Mouse (Mus musculus) v-Abl transformed pro-B cells (cell line): ENCODE results near the gene Grid1.

ENCODE experiments used
- in situ Hi-C, 2 experiments: fragments of 400-800 bp; cut with MboI; formaldehyde crosslinking; loops; one replicate each; pipeline ENCODE4 v1.15.1; 2025; ENCODE audit not compliant: unreplicated experiment in 2 of 2

Grid1 gene

GRCm38 (mm10) chr14:35176021-35176420 is 356.1 kb downstream of the Grid1 start:
- in situ Hi-C loops = no loop called here

GRCm38 (mm10) chr14:35179076-35179475 is 359.2 kb downstream of the Grid1 start:
- in situ Hi-C loops = no loop called here

DNA sequence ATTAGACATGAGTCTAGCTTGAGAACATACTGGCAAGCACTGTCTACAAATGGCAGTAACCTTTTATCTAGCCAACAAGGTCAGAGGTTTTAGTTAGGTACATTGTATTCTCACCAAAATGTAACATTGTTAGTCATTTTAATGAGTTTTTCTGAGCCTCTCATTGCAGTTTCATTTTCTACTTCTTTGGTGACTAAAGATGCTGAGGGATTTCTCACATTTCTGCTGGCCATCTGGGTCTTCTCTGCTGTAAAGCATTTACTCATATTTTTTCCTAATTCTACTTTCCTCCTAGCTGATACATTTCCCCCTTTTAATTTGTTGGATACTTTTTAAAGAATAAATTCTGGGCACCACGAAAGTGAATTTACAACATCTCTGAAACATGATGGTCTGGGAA is 365.5 kb downstream of the Grid1 start:
- in situ Hi-C loops = no loop called here

DNA sequence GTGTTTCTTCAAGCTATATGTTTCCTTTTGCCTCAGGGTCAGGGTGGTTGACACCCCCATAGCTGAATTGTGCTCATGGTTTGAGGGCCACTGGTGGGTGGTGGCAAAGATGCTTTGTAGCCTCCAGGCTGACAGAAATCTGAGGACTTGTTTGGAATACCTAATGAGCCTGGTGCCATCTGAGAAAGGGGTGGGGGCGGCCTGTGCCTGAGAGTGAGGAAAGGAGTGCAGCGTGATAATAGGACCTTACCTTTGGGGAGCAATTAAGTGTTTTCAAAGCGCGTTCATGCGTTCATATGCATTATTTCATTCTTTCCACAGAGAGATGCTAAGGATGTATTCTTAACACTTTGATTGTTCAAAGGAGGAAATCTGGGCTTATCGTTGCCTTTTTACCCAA is 372.3 kb downstream of the Grid1 start:
- in situ Hi-C loops = no loop called here

- in situ Hi-C loops = no loop called here
Measured at GRCm38 (mm10) chr14:35197371-35197770, 377.5 kb downstream of the Grid1 start.

DNA sequence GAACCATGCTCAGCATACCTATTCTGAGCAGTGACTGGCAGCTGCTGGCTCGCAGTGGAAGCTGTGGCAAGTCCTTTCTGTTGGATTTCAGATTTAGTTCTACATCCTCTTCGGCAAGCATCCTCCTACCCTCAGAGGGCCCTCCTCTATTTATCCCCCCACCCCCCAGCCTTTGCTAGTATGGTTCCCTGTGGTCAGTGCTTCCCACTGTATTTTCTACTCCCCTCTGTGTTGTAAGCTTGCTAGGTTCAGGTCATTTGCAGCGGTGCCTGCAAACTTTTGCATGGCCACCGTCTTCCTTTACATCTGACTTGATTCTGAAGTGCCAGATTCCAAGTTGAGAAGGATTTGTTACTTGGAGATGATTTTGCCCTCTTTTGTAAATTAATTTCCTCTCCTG is 378.5 kb downstream of the Grid1 start:
- in situ Hi-C loops = no loop called here

DNA sequence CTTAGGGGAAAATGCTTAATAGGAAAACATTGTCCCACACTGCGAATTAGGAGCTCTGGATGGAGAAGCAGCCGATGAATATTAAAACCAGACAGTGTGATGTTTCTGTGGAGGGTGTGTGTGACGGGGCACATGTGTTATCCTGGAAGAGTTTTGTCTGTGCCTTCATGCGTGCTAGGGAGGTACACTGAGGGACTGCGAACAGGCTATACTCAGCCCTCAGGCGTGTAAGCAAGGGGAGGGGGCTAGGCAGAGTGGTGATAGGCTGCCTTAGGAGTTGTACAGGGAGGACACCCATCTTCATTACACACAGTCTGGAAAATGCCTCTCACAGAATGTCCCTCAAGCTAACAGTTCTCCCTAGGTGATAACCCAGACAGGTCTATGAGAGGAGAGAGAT is 379.0 kb downstream of the Grid1 start:
- in situ Hi-C loops = no loop called here

GRCm38 (mm10) chr14:35209444-35209843 is 389.5 kb downstream of the Grid1 start:
- in situ Hi-C loops = no loop called here

DNA sequence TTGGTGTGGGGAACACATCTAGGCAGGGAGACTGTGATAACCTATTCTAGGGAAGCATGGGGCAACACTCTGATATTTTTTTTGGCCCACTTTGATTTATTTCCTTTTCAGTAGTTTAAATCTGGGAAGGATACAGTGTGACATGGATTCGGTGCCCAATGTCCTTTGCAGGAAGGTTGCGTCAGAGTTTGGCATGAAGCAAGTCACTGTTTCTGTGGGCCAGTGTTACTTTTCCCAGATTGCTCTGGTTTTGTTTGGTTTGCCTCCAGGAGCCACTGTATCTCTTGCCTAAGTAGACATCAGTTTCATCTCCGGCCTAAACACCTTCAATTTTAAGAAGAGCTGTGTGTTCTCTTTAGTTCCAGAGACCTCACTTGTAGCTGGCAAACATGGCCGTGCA is 399.1 kb downstream of the Grid1 start:
- in situ Hi-C loops = no loop called here

- in situ Hi-C loops = no loop called here
Measured at GRCm38 (mm10) chr14:35222196-35222595, 402.3 kb downstream of the Grid1 start.

DNA sequence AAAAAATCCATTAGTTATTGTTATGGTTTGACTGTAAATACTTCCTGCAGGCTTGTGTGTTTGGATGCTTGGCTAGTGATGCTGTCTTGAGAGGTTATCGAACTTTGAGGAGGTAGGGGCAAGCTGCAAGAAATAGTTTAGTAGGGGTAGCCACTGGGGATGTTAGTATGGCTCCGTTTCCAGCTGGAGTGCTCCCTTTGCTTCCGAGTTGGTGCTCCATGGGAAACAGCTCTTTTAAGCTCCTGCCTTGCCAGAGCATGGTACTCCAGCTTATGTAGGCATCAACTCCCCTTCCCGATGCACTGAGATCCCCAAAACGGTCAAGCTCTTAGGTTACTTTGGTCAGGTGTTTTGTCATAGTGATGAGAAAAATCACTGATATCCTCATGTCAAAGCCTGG is 407.7 kb downstream of the Grid1 start:
- in situ Hi-C loops = no loop called here

GRCm38 (mm10) chr14:35231384-35231783 is 411.5 kb downstream of the Grid1 start:
- in situ Hi-C loops = no loop called here

GRCm38 (mm10) chr14:35242882-35243281 is 423.0 kb downstream of the Grid1 start:
- in situ Hi-C loops = no loop called here

DNA sequence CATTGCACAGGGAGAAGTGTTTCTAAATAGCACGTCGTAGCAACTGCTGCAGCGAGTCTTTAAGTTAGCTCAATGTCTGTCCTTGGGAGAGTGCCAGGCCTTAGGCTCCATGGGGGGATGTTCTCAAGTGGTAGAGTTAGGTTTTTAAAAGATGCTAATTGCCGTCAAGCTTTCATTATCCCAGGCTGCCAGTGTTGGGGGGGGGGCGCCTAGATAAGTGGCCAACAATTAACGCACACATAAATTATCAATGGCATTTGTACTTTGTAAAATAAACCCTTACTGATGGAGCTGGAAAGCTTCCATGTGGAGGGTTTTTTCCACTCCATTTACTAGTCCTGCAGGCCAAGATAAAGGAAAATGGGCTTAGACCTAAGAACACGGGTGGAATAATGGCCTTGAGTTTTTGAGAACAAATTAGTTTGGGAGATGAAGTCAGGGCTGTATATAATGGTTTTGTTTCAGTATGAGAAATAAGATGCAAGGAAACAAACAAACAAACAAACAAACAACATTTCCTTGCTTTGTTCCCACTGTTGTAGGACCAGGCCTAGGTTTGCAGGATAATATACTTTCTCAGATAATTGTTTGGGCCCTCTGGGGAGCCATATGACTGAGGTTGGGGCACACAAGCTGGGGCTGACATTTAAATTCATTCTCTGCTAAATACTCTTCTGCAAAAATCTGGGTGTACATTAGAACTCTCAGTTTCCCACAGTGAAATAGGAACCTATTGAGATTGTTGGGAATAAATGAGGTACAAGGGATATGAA is 425.1 kb downstream of the Grid1 start:
- in situ Hi-C loops = no loop called here

GRCm38 (mm10) chr14:35250412-35250811 is 430.5 kb downstream of the Grid1 start:
- in situ Hi-C loops = no loop called here

DNA sequence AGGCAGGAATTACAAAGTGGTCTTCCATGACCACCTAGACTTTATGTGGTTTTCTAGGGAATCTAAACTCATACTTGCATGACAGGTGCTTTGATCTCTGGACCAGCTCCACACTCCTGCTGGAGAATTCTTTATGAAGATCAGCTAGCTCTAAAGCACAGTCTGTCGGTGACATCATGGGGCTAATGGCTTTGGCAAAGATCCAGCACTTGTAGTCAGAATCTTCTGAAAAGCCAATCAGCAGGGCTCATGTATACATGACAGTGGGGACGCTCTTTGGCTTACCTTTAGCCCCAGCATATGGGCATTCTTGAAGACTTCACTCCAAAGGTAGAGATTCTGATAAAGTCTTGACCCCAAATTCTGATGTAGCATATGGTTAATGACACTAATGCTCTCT is 434.6 kb downstream of the Grid1 start:
- in situ Hi-C loops = no loop called here

DNA sequence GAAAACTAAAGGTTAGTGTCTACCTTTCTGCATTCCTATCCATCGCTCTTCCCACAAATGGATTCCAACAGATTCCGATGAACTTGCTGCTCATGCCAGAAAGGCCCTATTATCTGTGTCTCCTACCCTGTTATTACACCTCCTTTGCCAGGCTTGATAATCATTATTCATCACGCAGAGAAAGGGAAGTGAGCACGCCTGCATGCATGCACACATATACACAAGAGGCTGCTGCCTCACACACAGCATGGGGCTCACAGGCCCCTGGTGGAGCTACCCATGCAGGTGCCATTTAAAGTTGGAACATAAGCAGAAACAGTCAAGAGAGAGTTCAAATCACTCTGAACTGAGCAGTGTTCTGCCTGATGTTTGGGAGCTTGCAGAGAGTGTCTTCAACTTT is 450.4 kb downstream of the Grid1 start:
- in situ Hi-C loops = no loop called here

GRCm38 (mm10) chr14:35309201-35309600 is 489.3 kb downstream of the Grid1 start:
- in situ Hi-C loops = no loop called here

- in situ Hi-C loops = no loop called here
Measured at GRCm38 (mm10) chr14:35313380-35314299, 493.7 kb downstream of the Grid1 start.

- in situ Hi-C loops = no loop called here
Measured at GRCm38 (mm10) chr14:35326306-35326705, 506.4 kb downstream of the Grid1 start.

DNA sequence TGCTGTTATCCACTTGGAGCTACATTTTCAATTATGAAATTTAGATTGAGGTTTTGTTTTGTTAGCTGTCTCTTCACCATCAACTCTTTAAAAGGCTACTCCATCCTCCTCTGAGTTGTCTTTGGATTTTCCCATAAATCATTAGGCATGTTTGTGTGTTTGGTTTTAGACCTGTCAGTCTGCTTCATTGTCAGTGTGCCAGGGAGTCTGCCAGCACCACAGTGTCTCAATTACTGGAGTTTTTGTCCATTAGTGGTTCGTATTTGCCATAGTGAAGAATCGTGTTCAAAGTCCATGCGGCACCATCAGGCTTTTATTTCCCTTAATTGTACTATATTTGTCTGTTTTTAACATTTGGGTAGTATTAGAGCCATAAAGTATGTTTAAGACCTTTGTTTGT is 516.7 kb downstream of the Grid1 start:
- in situ Hi-C loops = no loop called here

GRCm38 (mm10) chr14:35356011-35356410 is 536.1 kb downstream of the Grid1 start:
- in situ Hi-C loops = no loop called here
